Mouse (Mus musculus) erythroblast, embryonic 14.5 days (primary cell): ENCODE measurements around the gene Rgs7. TPM values are rescaled to one million over a fixed set of nuclear protein-coding genes. Genes with fewer than 3 reads are reported as not detected.

Experiments used
- H3K27me3 ChIP-seq: 2 replicates; pipeline ENCODE4 v1.6.1; 2012; ENCODE audit warnings: inconsistent platforms; ENCODE audit not compliant: control insufficient read depth
- H3K36me3 ChIP-seq: 2 replicates; pipeline ENCODE4 v1.6.1; 2012; ENCODE audit warnings: mild to moderate bottlenecking, inconsistent platforms; ENCODE audit not compliant: control insufficient read depth
- H3K4me1 ChIP-seq: 2 replicates; pipeline ENCODE4 v1.6.1; 2012; ENCODE audit warnings: inconsistent platforms; ENCODE audit not compliant: control insufficient read depth
- H3K4me3 ChIP-seq: replicated peaks from 2 replicates; pipeline ENCODE3; 2012; ENCODE audit warnings: moderate library complexity, mild to moderate bottlenecking, inconsistent platforms
- H3K9me3 ChIP-seq: 2 replicates; pipeline ENCODE4 v1.6.1; 2012; ENCODE audit warnings: low read length, inconsistent platforms, mixed read lengths; ENCODE audit not compliant: control insufficient read depth
- GATA1 ChIP-seq: IDR thresholded peaks from 2 replicates; pipeline ENCODE4 v1.6.1; 2012; ENCODE audit warnings: low read length, inconsistent platforms, mixed read lengths
- TAL1 ChIP-seq: IDR thresholded peaks from 3 replicates; pipeline ENCODE4 v1.6.1; 2012; ENCODE audit warnings: low read length, inconsistent platforms, mixed read lengths
- polyA plus RNA-seq: library from polyadenylated mRNA; stranded (reverse); fragments of >175 nt; gene quantifications from 2 replicates; pipeline ENCODE4 v1.2.3, GENCODE M21; 2012

Rgs7 gene
- polyA plus RNA-seq, 1 experiment = not detected

DNA sequence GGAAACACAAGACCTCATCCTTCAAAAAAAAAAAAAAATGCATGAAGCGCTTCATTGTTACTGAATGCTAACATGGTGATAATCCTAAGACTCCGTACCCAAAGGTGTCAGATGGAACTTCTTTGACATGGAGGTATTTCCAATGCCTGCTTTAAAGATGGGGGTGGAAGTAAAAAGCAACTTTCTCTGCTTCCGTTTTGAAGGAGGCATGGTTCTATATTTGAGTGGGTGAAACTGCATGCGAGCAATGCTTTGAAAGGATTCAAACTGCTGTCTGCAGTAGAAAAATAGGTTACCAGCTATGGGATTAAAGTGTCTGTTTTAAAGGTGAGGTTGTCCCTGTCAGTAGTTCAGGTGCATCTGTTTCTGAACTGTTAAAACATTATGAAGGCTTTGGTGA, 100.4 kb downstream of the Rgs7 start:
- H3K9me3 ChIP-seq = peaks cover 9% of the 10 kb centered on the region
- no peaks in the 10 kb centered on the region for H3K4me1 ChIP-seq
- H3K27me3 ChIP-seq = no peaks in the 10 kb centered on the region
- TF ChIP-seq GATA1 = no peak
- no peaks in the 10 kb centered on the region for H3K36me3 ChIP-seq
- H3K4me3 ChIP-seq = no peak overlapping the region

DNA sequence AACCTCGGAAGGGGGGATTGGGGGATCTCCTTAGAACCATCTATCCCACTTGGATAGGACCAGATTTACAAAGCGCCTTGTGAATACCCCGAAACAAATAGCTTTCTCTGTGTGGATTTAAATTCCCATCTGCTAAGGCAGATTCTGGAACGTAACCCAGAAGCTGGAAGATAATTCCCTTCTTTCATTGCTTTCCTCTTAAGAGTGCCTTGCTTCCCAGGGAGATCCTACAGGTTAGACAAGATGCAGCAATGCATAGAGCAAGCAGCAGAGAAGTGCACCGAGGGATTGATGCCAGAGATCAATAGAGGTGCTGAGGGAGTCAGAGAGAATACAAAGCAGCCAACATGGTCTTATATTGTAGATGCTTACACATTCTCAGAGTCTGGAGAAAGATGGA, 103.0 kb downstream of the Rgs7 start:
- H3K9me3 ChIP-seq = peaks cover 9% of the 10 kb centered on the region
- no peaks in the 10 kb centered on the region for H3K4me1 ChIP-seq
- no peaks in the 10 kb centered on the region for H3K36me3 ChIP-seq
- no peaks in the 10 kb centered on the region for H3K27me3 ChIP-seq
- TF ChIP-seq GATA1 = no peak
- TF ChIP-seq TAL1 = no peak
- H3K4me3 ChIP-seq = no peak overlapping the region

- H3K36me3 ChIP-seq = no peaks in the 10 kb centered on the region
- peaks cover 9% of the 10 kb centered on the region for H3K9me3 ChIP-seq
- H3K4me1 ChIP-seq = no peaks in the 10 kb centered on the region
- no peaks in the 10 kb centered on the region for H3K27me3 ChIP-seq
- H3K4me3 ChIP-seq = no peak overlapping the region
- no peak for TF ChIP-seq GATA1
- TF ChIP-seq TAL1 = no peak
Observed at GRCm38 (mm10) chr1:175385581-175386235, 106.6 kb downstream of the Rgs7 start.

GRCm38 (mm10) chr1:175372571-175372970, 119.7 kb downstream of the Rgs7 start:
- no peak overlapping the region for H3K4me3 ChIP-seq
- H3K36me3 ChIP-seq = no peaks in the 10 kb centered on the region
- no peak for TF ChIP-seq TAL1
- TF ChIP-seq GATA1 = no peak
- no peaks in the 10 kb centered on the region for H3K4me1 ChIP-seq
- peaks cover 2% of the 10 kb centered on the region; the same call in 1 of the 2 replicates for H3K9me3 ChIP-seq
- no peaks in the 10 kb centered on the region for H3K27me3 ChIP-seq

DNA sequence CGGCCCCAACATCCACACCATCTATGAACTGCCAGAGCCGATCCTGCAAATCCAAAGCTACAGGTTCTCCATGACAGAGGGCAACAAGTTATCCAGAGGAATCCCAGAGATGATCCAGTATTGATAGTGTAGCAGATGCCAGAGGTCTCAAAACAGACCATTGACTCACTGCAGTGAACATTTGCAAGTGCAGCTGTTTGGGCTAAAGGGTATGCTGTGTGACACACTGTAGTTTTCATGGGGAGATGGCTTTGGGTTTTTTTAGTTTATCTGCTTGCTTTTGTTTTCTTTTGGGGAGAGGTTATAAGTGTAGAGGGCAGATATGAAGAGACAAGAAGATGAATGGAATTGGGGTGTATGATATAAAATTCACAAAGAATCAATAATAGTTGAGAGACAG, 124.2 kb downstream of the Rgs7 start:
- TF ChIP-seq TAL1 (no peak), GATA1 (no peak)

DNA sequence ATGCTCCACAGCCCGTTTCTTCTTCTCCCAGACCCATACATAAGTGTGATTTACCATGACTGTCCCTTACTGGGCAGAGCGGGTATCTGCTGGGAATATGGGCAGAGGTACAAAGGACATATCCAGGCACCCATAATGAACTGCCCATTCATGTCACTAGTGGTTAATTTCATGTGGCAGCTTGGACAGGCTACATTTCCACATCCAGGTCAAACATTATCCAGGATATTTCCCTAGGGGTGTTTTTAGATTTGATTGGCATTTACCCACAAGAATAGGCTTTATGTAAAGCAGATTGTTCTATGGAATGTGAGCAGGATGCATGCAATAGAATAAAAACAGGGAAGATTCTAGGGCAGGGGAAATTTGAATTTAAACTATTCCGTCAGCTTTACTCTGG, 128.7 kb downstream of the Rgs7 start:
- Histone ChIP-seq H3K36me3 (no peaks in the 10 kb centered on the region), H3K4me1 (no peaks in the 10 kb centered on the region), H3K9me3 (peaks cover 7% of the 10 kb centered on the region; the same call in 1 of the 2 replicates), H3K27me3 (no peaks in the 10 kb centered on the region), H3K4me3 (no peak overlapping the region)
- no peak for TF ChIP-seq TAL1
- no peak for TF ChIP-seq GATA1

More for the DNA sequence above, 124.2 kb downstream of the Rgs7 start:
- H3K27me3 ChIP-seq = no peaks in the 10 kb centered on the region
- no peak overlapping the region for H3K4me3 ChIP-seq
- H3K9me3 ChIP-seq = peaks cover 2% of the 10 kb centered on the region; the same call in 1 of the 2 replicates
- no peaks in the 10 kb centered on the region for H3K36me3 ChIP-seq
- no peaks in the 10 kb centered on the region for H3K4me1 ChIP-seq

DNA sequence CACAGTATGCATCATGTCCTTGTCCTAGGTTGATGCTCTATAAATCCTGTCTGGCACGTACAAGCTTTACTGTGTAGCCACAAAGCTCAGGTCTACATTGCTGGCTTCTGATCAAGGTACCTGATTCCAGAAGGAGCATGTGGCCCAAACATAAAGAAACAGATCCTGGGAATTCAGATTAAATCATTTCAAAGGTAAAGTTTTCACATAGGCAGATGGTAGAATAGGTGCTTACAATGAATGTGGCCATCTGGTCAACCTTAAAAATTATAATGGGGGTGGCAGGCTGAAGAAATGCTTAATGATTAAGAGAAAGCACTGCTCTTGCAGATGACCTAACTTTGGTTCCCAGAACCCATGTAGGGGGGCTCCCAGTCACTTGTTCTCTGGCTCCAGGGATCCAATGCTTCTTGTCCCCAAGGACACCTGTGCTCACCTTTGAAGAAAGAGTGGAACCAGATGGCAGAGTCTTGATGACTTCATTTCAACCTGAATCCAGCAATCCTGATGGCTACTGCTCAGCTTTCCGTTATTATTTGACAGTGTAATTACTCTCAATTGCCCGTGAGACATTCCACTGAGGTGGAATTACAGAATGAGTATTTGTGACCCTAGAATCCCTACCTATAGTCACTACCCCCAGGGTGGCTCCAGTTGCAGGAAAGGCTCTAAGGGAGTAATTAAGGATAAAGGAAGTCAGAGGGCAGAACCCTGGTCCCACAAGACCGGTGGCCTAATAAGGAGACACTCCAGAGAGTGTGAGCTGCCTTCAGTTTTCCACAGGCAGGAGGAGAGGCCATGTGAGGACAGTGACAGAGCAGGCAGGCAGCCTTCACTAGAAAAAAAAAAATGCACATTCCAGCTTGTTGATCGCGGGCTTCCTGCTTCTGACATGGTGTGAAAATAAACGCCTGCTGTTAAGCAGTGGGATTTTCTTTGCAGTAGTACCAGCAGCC, 132.6 kb downstream of the Rgs7 start:
- H3K27me3 ChIP-seq = no peaks in the 10 kb centered on the region
- TF ChIP-seq TAL1 (no peak), GATA1 (no peak)
- H3K36me3 ChIP-seq = no peaks in the 10 kb centered on the region
- H3K4me3 ChIP-seq = no peak overlapping the region
- H3K9me3 ChIP-seq = peaks cover 7% of the 10 kb centered on the region; the same call in 1 of the 2 replicates
- H3K4me1 ChIP-seq = no peaks in the 10 kb centered on the region

DNA sequence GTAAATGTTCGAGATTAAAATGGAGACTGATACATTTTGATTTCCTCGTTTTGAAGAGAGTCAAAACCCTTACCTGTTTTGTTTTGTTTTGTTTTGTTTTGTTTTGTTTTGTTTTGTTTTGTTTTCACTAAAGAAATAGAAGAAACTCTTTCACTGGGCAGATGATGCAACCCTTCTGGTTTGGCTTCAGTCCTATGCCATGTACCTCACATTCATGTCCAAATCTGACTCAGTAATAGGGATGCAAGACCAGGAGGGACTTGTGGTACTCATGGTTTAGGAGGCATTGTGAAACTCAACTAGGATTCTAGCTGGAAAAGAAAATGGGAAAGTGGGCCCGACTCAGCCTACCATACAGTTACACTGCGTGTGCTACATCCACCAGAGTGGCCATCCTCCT, 139.4 kb downstream of the Rgs7 start:
- Histone ChIP-seq H3K9me3 (peaks cover 6% of the 10 kb centered on the region), H3K36me3 (no peaks in the 10 kb centered on the region), H3K27me3 (no peaks in the 10 kb centered on the region), H3K4me3 (no peak overlapping the region), H3K4me1 (no peaks in the 10 kb centered on the region)
- no peak for TF ChIP-seq TAL1
- no peak for TF ChIP-seq GATA1

DNA sequence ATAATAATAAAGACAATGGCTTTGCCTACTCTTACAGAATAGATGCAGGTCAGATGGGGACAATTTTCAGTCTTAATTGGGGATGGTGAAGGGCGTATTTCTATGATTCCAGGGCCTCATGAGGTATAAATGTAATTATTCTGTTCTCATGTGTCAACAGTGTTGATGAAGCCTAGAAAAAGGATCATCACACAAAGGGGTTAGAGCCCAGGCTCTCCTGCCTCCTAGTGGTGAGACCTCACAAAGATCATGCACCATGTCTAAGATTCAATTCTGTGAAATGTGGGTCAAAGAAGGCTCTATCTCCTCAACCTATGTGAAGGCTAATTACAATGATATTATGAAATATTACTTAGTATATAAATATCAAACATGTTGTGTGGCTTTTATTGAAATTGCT, 146.1 kb downstream of the Rgs7 start:
- Histone ChIP-seq H3K27me3 (no peaks in the 10 kb centered on the region), H3K9me3 (peaks cover 11% of the 10 kb centered on the region), H3K36me3 (no peaks in the 10 kb centered on the region), H3K4me1 (no peaks in the 10 kb centered on the region), H3K4me3 (no peak overlapping the region)
- TF ChIP-seq TAL1 (no peak), GATA1 (no peak)
